10 mouse cellular contexts compared by ENCODE assay signal in the genomic region with DNA sequence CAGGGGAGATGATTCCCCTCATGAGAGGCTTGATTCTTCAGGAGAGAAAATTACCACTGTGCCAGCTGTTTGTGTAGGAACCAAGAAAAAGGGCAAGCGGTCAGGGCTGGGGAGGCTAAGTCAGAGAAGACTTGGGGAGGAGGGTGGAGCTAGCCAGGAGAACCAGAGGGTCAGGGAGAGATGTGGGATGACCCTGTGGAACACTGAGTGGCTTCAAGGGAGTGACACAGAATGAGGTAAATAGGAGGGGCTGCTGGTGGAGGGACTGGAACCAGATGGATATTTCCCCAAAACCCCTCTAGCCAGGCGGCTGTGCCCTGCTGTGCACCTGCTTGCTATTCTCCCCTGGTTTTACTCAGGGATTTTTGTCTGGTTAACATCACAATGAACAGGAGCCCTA. TPM values are rescaled to one million over a fixed set of nuclear protein-coding genes. Genes with fewer than 3 reads are reported as not detected.
DNase-seq lines count a peak whose midpoint lies in the region; ATAC-seq lines count a peak whose summit lies in the region.
"Had no signal": no experiment of that assay in that cellular context is flagged by ENCODE, and none has a peak within 500 bp of the region (broad histone marks: within the 10 kb centered on the region; RNA-seq: fewer than 3 reads in every experiment).

No protein-coding gene starts in this region.

- H3K4me1 ChIP-seq in kidney, embryonic 15.5 days: peaks cover 32% of the 10 kb centered on the region
- H3K4me1 ChIP-seq in embryonic facial prominence, embryonic 13.5 days: peaks cover 24% of the 10 kb centered on the region
- peaks cover 9% of the 10 kb centered on the region for H3K4me1 ChIP-seq in hindbrain, embryonic 16.5 days (ENCODE audit: control insufficient read depth, insufficient read depth, low read depth, low read length)
- H3K4me1 ChIP-seq in midbrain, embryonic 15.5 days: peaks cover 11% of the 10 kb centered on the region

- H3K9ac ChIP-seq in kidney, embryonic 15.5 days: no peak overlapping the region
- 0 out of 2 replicates have a peak overlapping the region, but pooled peaks have one; percentile 8 for H3K9ac ChIP-seq in embryonic facial prominence, embryonic 13.5 days
- peak overlapping the region; percentile 17; the same call in 1 of the 2 replicates for H3K9ac ChIP-seq in hindbrain, embryonic 16.5 days (ENCODE audit: low read depth, low read length)
- no peak overlapping the region for H3K9ac ChIP-seq in midbrain, embryonic 15.5 days

- H3K4me2 ChIP-seq in kidney, embryonic 15.5 days: no peak overlapping the region
- no peak overlapping the region for H3K4me2 ChIP-seq in embryonic facial prominence, embryonic 13.5 days
- H3K4me2 ChIP-seq in hindbrain, embryonic 16.5 days (ENCODE audit: low read length): no peak overlapping the region
- no peak overlapping the region for H3K4me2 ChIP-seq in midbrain, embryonic 15.5 days

- DNase-seq in kidney, postnatal 25 days: no peak
- no peak for DNase-seq in urinary bladder, postnatal 4 days (ENCODE audit: low spot score in 2 of 2)
- DNase-seq in gastrocnemius, postnatal 4 days (ENCODE audit: low spot score in 2 of 2): no peak
- DNase-seq in frontal cortex, postnatal 14 days (ENCODE audit: low spot score in 2 of 2): no peak
- DNase-seq: kidney, adult 11 months had no signal

- H3K27ac ChIP-seq in kidney, embryonic 15.5 days: peak overlapping the region; percentile 79
- no peak overlapping the region for H3K27ac ChIP-seq in embryonic facial prominence, embryonic 13.5 days
- peak overlapping the region; percentile 42 for H3K27ac ChIP-seq in hindbrain, embryonic 16.5 days (ENCODE audit: low read depth, low read length)
- peak overlapping the region; percentile 36; the same call in 1 of the 2 replicates for H3K27ac ChIP-seq in midbrain, embryonic 15.5 days

- WGBS in kidney, embryonic 15.5 days: 49% methylated on average over 2 of the region's 2 CpGs
- 62% methylated on average over 2 of the region's 2 CpGs for WGBS in embryonic facial prominence, embryonic 13.5 days
- 48% methylated on average over 2 of the region's 2 CpGs for WGBS in hindbrain, embryonic 16.5 days
- WGBS in midbrain, embryonic 15.5 days: 42% methylated on average over 2 of the region's 2 CpGs

- peak; percentile 5; the same call in 1 of the 2 replicates for ATAC-seq in kidney, embryonic 15.5 days (replicated peaks; ENCODE audit: low FRiP score)
- no peak for ATAC-seq in embryonic facial prominence, embryonic 13.5 days (ENCODE audit: insufficient number of reproducible peaks, insufficient read depth, low FRiP score, low TSS enrichment, low read depth)
- no peak for ATAC-seq in hindbrain, embryonic 16.5 days
- 0 out of 2 replicates have a peak, but pooled peaks have one; percentile 6 for ATAC-seq in midbrain, embryonic 15.5 days (replicated peaks)

- no peaks in the 10 kb centered on the region for H3K9me3 ChIP-seq in kidney, embryonic 15.5 days (replicated peaks)
- H3K9me3 ChIP-seq in embryonic facial prominence, embryonic 13.5 days: no peaks in the 10 kb centered on the region
- H3K9me3 ChIP-seq in hindbrain, embryonic 16.5 days (ENCODE audit: control insufficient read depth, low read length): no peaks in the 10 kb centered on the region
- no peaks in the 10 kb centered on the region for H3K9me3 ChIP-seq in midbrain, embryonic 15.5 days

- no peaks in the 10 kb centered on the region for H3K36me3 ChIP-seq in kidney, embryonic 15.5 days
- H3K36me3 ChIP-seq in embryonic facial prominence, embryonic 13.5 days: no peaks in the 10 kb centered on the region
- H3K36me3 ChIP-seq in hindbrain, embryonic 16.5 days (ENCODE audit: control insufficient read depth, insufficient read depth, low read length): no peaks in the 10 kb centered on the region
- H3K36me3 ChIP-seq in midbrain, embryonic 15.5 days (replicated peaks): no peaks in the 10 kb centered on the region

- no peaks in the 10 kb centered on the region for H3K27me3 ChIP-seq in kidney, embryonic 15.5 days
- peaks cover 2% of the 10 kb centered on the region; the same call in 1 of the 2 replicates for H3K27me3 ChIP-seq in embryonic facial prominence, embryonic 13.5 days
- H3K27me3 ChIP-seq in hindbrain, embryonic 16.5 days (replicated peaks; ENCODE audit: control insufficient read depth, insufficient read depth, low read length): no peaks in the 10 kb centered on the region
- H3K27me3 ChIP-seq in midbrain, embryonic 15.5 days (replicated peaks): no peaks in the 10 kb centered on the region

- H3K4me3 ChIP-seq in kidney, embryonic 15.5 days (replicated peaks): no peak overlapping the region
- H3K4me3 ChIP-seq in embryonic facial prominence, embryonic 13.5 days: no peak overlapping the region
- no peak overlapping the region for H3K4me3 ChIP-seq in hindbrain, embryonic 16.5 days (ENCODE audit: low read length)
- no peak overlapping the region for H3K4me3 ChIP-seq in midbrain, embryonic 15.5 days
- H3K4me3 ChIP-seq: myocyte had no signal

RNA-seq across cellular contexts. Expression of gene Atp2b4, which starts 24.3 kb away (rescaled TPM):
- 7.2 and 8.5 TPM in 2 replicates for polyA plus RNA-seq in kidney, embryonic 15.5 days (2015; fragmentation: Nextera tagmentation; extraction: Ambion mirVana)
- 25.3 and 26.1 TPM in 2 replicates for polyA plus RNA-seq in embryonic facial prominence, embryonic 13.5 days (2015; fragmentation: Nextera tagmentation; extraction: Ambion mirVana)
- 13.6 and 14.7 TPM in 2 replicates for polyA plus RNA-seq in hindbrain, embryonic 16.5 days (2015; fragmentation: Nextera tagmentation; extraction: Ambion mirVana)
- 11.3 and 11.6 TPM in 2 replicates for polyA plus RNA-seq in midbrain, embryonic 15.5 days (2015; fragmentation: Nextera tagmentation; extraction: Ambion mirVana)
- total RNA-seq in gastrocnemius, postnatal 4 days (2021): 10 to 100 TPM; 44.7 to 48.8 TPM

Comparison
In these comparisons a context has a peak if more than half of its experiments do, and no peak if none do; other contexts are left out.
1. ATAC-seq: peak in kidney, embryonic 15.5 days (single experiment) and midbrain, embryonic 15.5 days (single experiment); none in embryonic facial prominence, embryonic 13.5 days (single experiment) and hindbrain, embryonic 16.5 days (single experiment).
2. H3K9ac ChIP-seq: peak in embryonic facial prominence, embryonic 13.5 days (single experiment) and hindbrain, embryonic 16.5 days (single experiment); none in kidney, embryonic 15.5 days (single experiment) and midbrain, embryonic 15.5 days (single experiment).